Mouse (Mus musculus) olfactory bulb, adult 2 months (tissue): Measurements from ENCODE around the gene Oaf. TPM values are rescaled to one million over a fixed set of nuclear protein-coding genes. Genes with fewer than 3 reads are reported as not detected.

Source experiments
- H3K27ac ChIP-seq: fragments of 200-500 bp; 2 replicates; pipeline ENCODE4 v1.5.1; 2012; ENCODE audit warnings: low read depth, low read length; ENCODE audit not compliant: insufficient read depth
- H3K4me1 ChIP-seq: fragments of 200-500 bp; 2 replicates; pipeline ENCODE4 v1.6.1; 2012; ENCODE audit warnings: low read length; ENCODE audit not compliant: control insufficient read depth, insufficient read depth
- H3K4me3 ChIP-seq: fragments of 200-500 bp; 2 replicates; pipeline ENCODE4 v1.5.1; 2012; ENCODE audit warnings: mild to moderate bottlenecking, low read depth, low read length, moderate library complexity; ENCODE audit not compliant: insufficient read depth
- CTCF ChIP-seq: fragments of 200-500 bp; IDR thresholded peaks from 2 replicates; pipeline ENCODE4 v1.5.1; 2012; ENCODE audit warnings: low read depth, mild to moderate bottlenecking, low read length, moderate library complexity; ENCODE audit not compliant: insufficient read depth
- POLR2A ChIP-seq: fragments of 200-500 bp; IDR thresholded peaks from 2 replicates; pipeline ENCODE4 v1.6.1; 2012; ENCODE audit warnings: mild to moderate bottlenecking, low read depth, low read length, moderate library complexity; ENCODE audit not compliant: insufficient read depth
- WGBS: fragments of 180-500 bp; shearing (Covaris S2); methylation state at CpG from one replicate; pipeline ENCODE4 v1.1.7; 2018; 5-methylcytosine and 5-hydroxymethylcytosine counted together
- polyA plus RNA-seq: library from polyadenylated mRNA; stranded (reverse); fragments of >200 nt; gene quantifications from 2 replicates; pipeline ENCODE4 v1.2.4, GENCODE M21; 2012; ENCODE audit warnings: low replicate concordance; ENCODE audit not compliant: missing spikeins, insufficient read depth, insufficient read length

Oaf gene
- polyA plus RNA-seq, 1 experiment: not detected

GRCm38 (mm10) chr9:43191561-43191960 is 48.1 kb downstream of the Oaf start:
- H3K27ac ChIP-seq: no peak overlapping the region
- WGBS: 76% methylated on average over 4 of the region's 4 CpGs
- H3K4me3 ChIP-seq: no peak overlapping the region
- TF ChIP-seq CTCF (no peak), POLR2A (no peak)
- no peaks in the 10 kb centered on the region for H3K4me1 ChIP-seq

DNA sequence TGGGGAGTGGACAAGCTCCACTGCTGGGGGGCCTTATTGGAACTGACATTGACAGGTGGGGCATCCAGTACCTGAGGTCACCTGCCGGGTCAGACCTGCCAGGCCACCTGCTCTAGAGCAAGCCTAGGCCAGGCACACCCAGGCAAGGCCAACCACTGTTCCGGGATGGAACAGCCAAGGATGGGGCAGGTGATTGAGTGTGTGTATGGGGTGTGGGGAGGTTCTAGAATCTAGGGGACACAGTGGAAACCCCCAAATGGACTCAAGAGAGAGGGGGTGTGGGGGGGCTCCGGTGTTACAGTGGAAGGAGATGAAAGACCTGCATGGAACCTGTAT is 50.7 kb downstream of the Oaf start:
- TF ChIP-seq CTCF (no peak), POLR2A (no peak)
- no peaks in the 10 kb centered on the region for H3K4me1 ChIP-seq
- H3K4me3 ChIP-seq: no peak overlapping the region
- H3K27ac ChIP-seq: no peak overlapping the region
- 58% methylated on average over 3 of the region's 3 CpGs for WGBS

GRCm38 (mm10) chr9:43188309-43189020 is 51.2 kb downstream of the Oaf start:
- WGBS: 86% methylated on average over 12 of the region's 12 CpGs
- Histone ChIP-seq H3K27ac (no peak overlapping the region), H3K4me1 (no peaks in the 10 kb centered on the region), H3K4me3 (no peak overlapping the region)
- TF ChIP-seq CTCF: no peak
- TF ChIP-seq POLR2A: no peak

DNA sequence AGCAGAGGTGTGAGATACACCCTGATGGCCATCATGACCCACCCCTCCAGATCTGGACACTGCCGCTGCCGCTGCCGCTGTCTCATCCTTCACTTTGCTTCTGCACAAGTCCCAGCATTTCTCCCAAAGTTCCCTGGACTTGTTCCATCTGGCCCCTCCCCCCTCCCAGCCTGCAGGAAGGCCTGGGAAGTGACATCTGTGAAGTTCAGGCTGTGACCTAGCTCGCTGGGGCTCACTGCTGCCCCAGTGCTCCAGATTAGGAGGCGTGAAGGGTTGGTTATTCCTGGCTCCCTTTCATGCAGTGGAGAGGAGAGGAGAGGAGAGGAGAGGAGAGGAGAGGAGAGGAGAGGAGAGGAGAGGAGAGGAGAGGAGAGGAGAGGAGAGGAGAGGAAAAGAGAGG is 60.1 kb downstream of the Oaf start:
- H3K4me3 ChIP-seq: no peak overlapping the region
- H3K27ac ChIP-seq: no peak overlapping the region
- no peak for TF ChIP-seq CTCF
- TF ChIP-seq POLR2A: no peak
- no peaks in the 10 kb centered on the region for H3K4me1 ChIP-seq
- WGBS: 90% methylated on average over 5 of the region's 5 CpGs

- no peak overlapping the region for H3K4me3 ChIP-seq
- 69% methylated on average over 7 of the region's 7 CpGs for WGBS
- no peaks in the 10 kb centered on the region for H3K4me1 ChIP-seq
- no peak for TF ChIP-seq CTCF
- no peak for TF ChIP-seq POLR2A
- H3K27ac ChIP-seq: no peak overlapping the region
Measured at GRCm38 (mm10) chr9:43178172-43178571, 61.5 kb downstream of the Oaf start.

Other genes starting within 250 kb of the Oaf start
- gene Arhgef12, start 132.7 kb downstream of the Oaf start, polyA plus RNA-seq: 42.4 TPM in 1 of 2 replicates, not detected in the other
- not detected in 2 replicates for gene Tmem136, start 123.3 kb downstream of the Oaf start, polyA plus RNA-seq
- not detected in 2 replicates for gene Pou2f3, start 29.5 kb downstream of the Oaf start, polyA plus RNA-seq
- not detected in 2 replicates for gene Trim29, start 70.9 kb upstream of the Oaf start, polyA plus RNA-seq